Mouse (Mus musculus): ENCODE measurements around the gene Fgfr2. TPM values are rescaled to one million over a fixed set of nuclear protein-coding genes. Genes with fewer than 3 reads are reported as not detected.

The Fgfr2 gene
- polyA plus RNA-seq, 1 experiment from 2014 or later: 20.3 TPM

GRCm38 (mm10) chr7:132458493-132458892 lies 664.7 kb downstream of the Fgfr2 start:
- 61% methylated on average over 7 of the region's 7 CpGs for WGBS

GRCm38 (mm10) chr7:132455071-132455720 lies 668.0 kb downstream of the Fgfr2 start:
- ATAC-seq (replicated peaks; ENCODE audit: extremely low read depth, insufficient read depth, low FRiP score): no peak
- Histone ChIP-seq H3K27ac (ENCODE audit: low read length) (no peak overlapping the region), H3K4me3 (ENCODE audit: low read length) (no peak overlapping the region), H3K4me1 (ENCODE audit: control insufficient read depth, insufficient read depth, low read length) (no peaks in the 10 kb centered on the region), H3K4me2 (ENCODE audit: low read depth, low read length) (no peak overlapping the region), H3K36me3 (ENCODE audit: control insufficient read depth, insufficient read depth) (no peaks in the 10 kb centered on the region), H3K27me3 (ENCODE audit: control insufficient read depth, insufficient read depth, low read length) (no peaks in the 10 kb centered on the region), H3K9me3 (replicated peaks; ENCODE audit: control insufficient read depth, low read length) (peaks cover 2% of the 10 kb centered on the region; the same call in 1 of the 2 replicates), H3K9ac (ENCODE audit: low read length) (no peak overlapping the region)
- 53% methylated on average over 11 of the region's 11 CpGs for WGBS

More at GRCm38 (mm10) chr7:132458493-132458892, 664.7 kb downstream of the Fgfr2 start:
- H3K4me1 ChIP-seq (ENCODE audit: control insufficient read depth, insufficient read depth, low read length): no peaks in the 10 kb centered on the region
- H3K36me3 ChIP-seq (ENCODE audit: control insufficient read depth, insufficient read depth): no peaks in the 10 kb centered on the region
- H3K4me2 ChIP-seq (ENCODE audit: low read depth, low read length): no peak overlapping the region
- H3K4me3 ChIP-seq (ENCODE audit: low read length): no peak overlapping the region
- no peak overlapping the region for H3K27ac ChIP-seq (ENCODE audit: low read length)
- H3K9me3 ChIP-seq (replicated peaks; ENCODE audit: control insufficient read depth, low read length): peaks cover 2% of the 10 kb centered on the region; the same call in 1 of the 2 replicates
- no peak for ATAC-seq (replicated peaks; ENCODE audit: extremely low read depth, insufficient read depth, low FRiP score)
- no peaks in the 10 kb centered on the region for H3K27me3 ChIP-seq (ENCODE audit: control insufficient read depth, insufficient read depth, low read length)
- H3K9ac ChIP-seq (ENCODE audit: low read length): no peak overlapping the region

- H3K4me1 ChIP-seq (ENCODE audit: control insufficient read depth, insufficient read depth, low read length): no peaks in the 10 kb centered on the region
- H3K9ac ChIP-seq (ENCODE audit: low read length): no peak overlapping the region
- WGBS: 79% methylated on average over 6 of the region's 6 CpGs
- H3K4me3 ChIP-seq (ENCODE audit: low read length): no peak overlapping the region
- no peak overlapping the region for H3K4me2 ChIP-seq (ENCODE audit: low read depth, low read length)
- H3K27ac ChIP-seq (ENCODE audit: low read length): no peak overlapping the region
- H3K27me3 ChIP-seq (ENCODE audit: control insufficient read depth, insufficient read depth, low read length): no peaks in the 10 kb centered on the region
- H3K9me3 ChIP-seq (replicated peaks; ENCODE audit: control insufficient read depth, low read length): peaks cover 2% of the 10 kb centered on the region; the same call in 1 of the 2 replicates
- no peaks in the 10 kb centered on the region for H3K36me3 ChIP-seq (ENCODE audit: control insufficient read depth, insufficient read depth)
- ATAC-seq (replicated peaks; ENCODE audit: extremely low read depth, insufficient read depth, low FRiP score): no peak
Observed at GRCm38 (mm10) chr7:132449891-132450735, 673.0 kb downstream of the Fgfr2 start.

GRCm38 (mm10) chr7:132448511-132449154 lies 674.5 kb downstream of the Fgfr2 start:
- Histone ChIP-seq H3K4me2 (ENCODE audit: low read depth, low read length) (no peak overlapping the region), H3K9me3 (replicated peaks; ENCODE audit: control insufficient read depth, low read length) (no peaks in the 10 kb centered on the region), H3K4me1 (ENCODE audit: control insufficient read depth, insufficient read depth, low read length) (peaks cover 4% of the 10 kb centered on the region), H3K9ac (ENCODE audit: low read length) (no peak overlapping the region), H3K27me3 (ENCODE audit: control insufficient read depth, insufficient read depth, low read length) (no peaks in the 10 kb centered on the region), H3K36me3 (ENCODE audit: control insufficient read depth, insufficient read depth) (no peaks in the 10 kb centered on the region), H3K4me3 (ENCODE audit: low read length) (no peak overlapping the region), H3K27ac (ENCODE audit: low read length) (no peak overlapping the region)
- no peak for ATAC-seq (replicated peaks; ENCODE audit: extremely low read depth, insufficient read depth, low FRiP score)
- 53% methylated on average over 4 of the region's 4 CpGs for WGBS

GRCm38 (mm10) chr7:132447558-132447957 lies 675.6 kb downstream of the Fgfr2 start:
- no peak overlapping the region for H3K4me3 ChIP-seq (ENCODE audit: low read length)
- no peak overlapping the region for H3K4me2 ChIP-seq (ENCODE audit: low read depth, low read length)
- WGBS: 67% methylated on average over 5 of the region's 5 CpGs
- no peaks in the 10 kb centered on the region for H3K36me3 ChIP-seq (ENCODE audit: control insufficient read depth, insufficient read depth)
- H3K27ac ChIP-seq (ENCODE audit: low read length): no peak overlapping the region
- no peak for ATAC-seq (replicated peaks; ENCODE audit: extremely low read depth, insufficient read depth, low FRiP score)
- H3K9ac ChIP-seq (ENCODE audit: low read length): no peak overlapping the region
- H3K4me1 ChIP-seq (ENCODE audit: control insufficient read depth, insufficient read depth, low read length): peaks cover 12% of the 10 kb centered on the region
- H3K9me3 ChIP-seq (replicated peaks; ENCODE audit: control insufficient read depth, low read length): no peaks in the 10 kb centered on the region
- H3K27me3 ChIP-seq (ENCODE audit: control insufficient read depth, insufficient read depth, low read length): no peaks in the 10 kb centered on the region

- Histone ChIP-seq H3K4me2 (ENCODE audit: low read depth, low read length) (no peak overlapping the region), H3K27ac (ENCODE audit: low read length) (no peak overlapping the region), H3K9me3 (replicated peaks; ENCODE audit: control insufficient read depth, low read length) (no peaks in the 10 kb centered on the region), H3K36me3 (ENCODE audit: control insufficient read depth, insufficient read depth) (no peaks in the 10 kb centered on the region), H3K4me1 (ENCODE audit: control insufficient read depth, insufficient read depth, low read length) (peaks cover 12% of the 10 kb centered on the region), H3K9ac (ENCODE audit: low read length) (no peak overlapping the region), H3K27me3 (ENCODE audit: control insufficient read depth, insufficient read depth, low read length) (no peaks in the 10 kb centered on the region), H3K4me3 (ENCODE audit: low read length) (no peak overlapping the region)
- no peak for ATAC-seq (replicated peaks; ENCODE audit: extremely low read depth, insufficient read depth, low FRiP score)
- 72% methylated on average over 5 of the region's 5 CpGs for whole genome bisulfite sequencing
Observed at GRCm38 (mm10) chr7:132446841-132447240, 676.3 kb downstream of the Fgfr2 start.

- Histone ChIP-seq H3K9ac (ENCODE audit: low read length) (no peak overlapping the region), H3K27ac (ENCODE audit: low read length) (peak overlapping the region; percentile 30; the same call in 1 of the 2 replicates), H3K9me3 (replicated peaks; ENCODE audit: control insufficient read depth, low read length) (no peaks in the 10 kb centered on the region), H3K36me3 (ENCODE audit: control insufficient read depth, insufficient read depth) (no peaks in the 10 kb centered on the region), H3K4me1 (ENCODE audit: control insufficient read depth, insufficient read depth, low read length) (peaks cover 12% of the 10 kb centered on the region), H3K4me3 (ENCODE audit: low read length) (no peak overlapping the region), H3K27me3 (ENCODE audit: control insufficient read depth, insufficient read depth, low read length) (no peaks in the 10 kb centered on the region), H3K4me2 (ENCODE audit: low read depth, low read length) (no peak overlapping the region)
- 77% methylated on average over 2 of the region's 2 CpGs for WGBS
- no peak for ATAC-seq (replicated peaks; ENCODE audit: extremely low read depth, insufficient read depth, low FRiP score)
Observed at GRCm38 (mm10) chr7:132444221-132444620, 678.9 kb downstream of the Fgfr2 start.

GRCm38 (mm10) chr7:132443769-132444168 lies 679.4 kb downstream of the Fgfr2 start:
- 29% methylated on average over 2 of the region's 2 CpGs for WGBS
- Histone ChIP-seq H3K4me3 (ENCODE audit: low read length) (no peak overlapping the region), H3K9me3 (replicated peaks; ENCODE audit: control insufficient read depth, low read length) (no peaks in the 10 kb centered on the region), H3K27ac (ENCODE audit: low read length) (peak overlapping the region; percentile 30), H3K27me3 (ENCODE audit: control insufficient read depth, insufficient read depth, low read length) (no peaks in the 10 kb centered on the region), H3K36me3 (ENCODE audit: control insufficient read depth, insufficient read depth) (no peaks in the 10 kb centered on the region), H3K4me2 (ENCODE audit: low read depth, low read length) (no peak overlapping the region), H3K9ac (ENCODE audit: low read length) (no peak overlapping the region), H3K4me1 (ENCODE audit: control insufficient read depth, insufficient read depth, low read length) (peaks cover 12% of the 10 kb centered on the region)
- ATAC-seq (replicated peaks; ENCODE audit: extremely low read depth, insufficient read depth, low FRiP score): no peak; the same call in 1 of the 2 replicates
